Mouse (Mus musculus) forebrain, postnatal 0 days (tissue): ENCODE results near the gene Ubfd1. TPM values are rescaled to one million over a fixed set of nuclear protein-coding genes. Genes with fewer than 3 reads are reported as not detected.

Experiments used
- ATAC-seq: fragments of 200-750 bp; cut with Nextera tagmentation; 2 replicates; pipeline ENCODE4 v1.8.0; 2017; ENCODE audit warnings: mild to moderate bottlenecking, moderate library complexity
- DNase-seq: peaks from one replicate; pipeline ENCODE4 v3.0.0-alpha.2; 2015
- H3K27ac ChIP-seq: fragments of 300-500 bp; sonication (generic); 2 replicates; pipeline ENCODE4 v1.5.1; 2014; ENCODE audit warnings: low read depth, mild to moderate bottlenecking, antibody characterized with exemption, low read length, moderate library complexity, mixed read lengths
- H3K27me3 ChIP-seq: fragments of 300-500 bp; sonication (generic); 2 replicates; pipeline ENCODE4 v1.6.1; 2014; ENCODE audit warnings: mild to moderate bottlenecking, low read length, mixed read lengths; ENCODE audit not compliant: insufficient read depth
- H3K36me3 ChIP-seq: fragments of 300-500 bp; sonication (generic); 2 replicates; pipeline ENCODE4 v1.6.1; 2014; ENCODE audit warnings: mild to moderate bottlenecking, moderate library complexity; ENCODE audit not compliant: insufficient read depth
- H3K4me1 ChIP-seq: fragments of 300-500 bp; sonication (generic); 2 replicates; pipeline ENCODE4 v1.6.1; 2014; ENCODE audit warnings: antibody characterized with exemption; ENCODE audit not compliant: insufficient read depth
- H3K4me2 ChIP-seq: fragments of 300-500 bp; sonication (generic); 2 replicates; pipeline ENCODE4 v1.6.1; 2014; ENCODE audit warnings: low read depth, mild to moderate bottlenecking, moderate library complexity
- H3K4me3 ChIP-seq: fragments of 300-500 bp; sonication (generic); 2 replicates; pipeline ENCODE4 v1.5.1; 2014; ENCODE audit warnings: low read depth, low read length, mixed read lengths
- H3K9ac ChIP-seq: fragments of 300-500 bp; sonication (generic); 2 replicates; pipeline ENCODE4 v1.6.1; 2014; ENCODE audit warnings: mild to moderate bottlenecking
- H3K9me3 ChIP-seq: fragments of 300-500 bp; sonication (generic); 2 replicates; pipeline ENCODE4 v1.6.1; 2016; ENCODE audit warnings: low read length
- CTCF ChIP-seq: sonication (generic); IDR thresholded peaks from 2 replicates; pipeline ENCODE4 v1.5.1; 2016; ENCODE audit warnings: antibody characterized with exemption, control low read depth, low read depth
- WGBS: fragments of 180-500 bp; shearing (Covaris S2); extraction: QIAGEN DNeasy Blood & Tissue Kit; methylation state at CpG from one replicate; pipeline ENCODE4 v1.1.7; 2014; 5-methylcytosine and 5-hydroxymethylcytosine counted together
- polyA plus RNA-seq: library from polyadenylated mRNA; unstranded; fragments of >200 nt; fragmentation: Nextera tagmentation; extraction: Ambion mirVana; gene quantifications from 2 replicates; pipeline ENCODE4 v1.2.1, GENCODE M21; 2015
- total RNA-seq: library from RNA; depleted of rRNA; stranded (reverse); fragments of >200 nt; gene quantifications from 2 replicates; pipeline ENCODE4 v1.2.3, GENCODE M21; 2014; rRNA removed

Gene Ubfd1
- total and polyA plus RNA-seq, 2 experiments from 2014 or later: 54.5 to 105 TPM

GRCm38 (mm10) chr7:122101747-122102244, 34.8 kb downstream of the Ubfd1 start, which contains the start of gene Ndufab1:
Gene Ndufab1 (minus strand): TSS chr7:122101886.
- Histone ChIP-seq H3K36me3 (peaks cover 12% of the 10 kb centered on the region), H3K4me1 (peaks cover 5% of the 10 kb centered on the region), H3K4me3 (peak within 1 kb of the TSS; percentile 67), H3K4me2 (peak within 1 kb of the TSS; percentile 57), H3K9ac (peak within 1 kb of the TSS; percentile 82), H3K27me3 (no peaks in the 10 kb centered on the region), H3K9me3 (no peaks in the 10 kb centered on the region), H3K27ac (peak within 1 kb of the TSS; percentile 42; the same call in 1 of the 2 replicates)
- peak; percentile 89 for TF ChIP-seq CTCF
- WGBS: under 1% methylated on average over 36 of the region's 43 CpGs
- ATAC-seq (peak; percentile 100), DNase-seq (peak; percentile 96)

DNA sequence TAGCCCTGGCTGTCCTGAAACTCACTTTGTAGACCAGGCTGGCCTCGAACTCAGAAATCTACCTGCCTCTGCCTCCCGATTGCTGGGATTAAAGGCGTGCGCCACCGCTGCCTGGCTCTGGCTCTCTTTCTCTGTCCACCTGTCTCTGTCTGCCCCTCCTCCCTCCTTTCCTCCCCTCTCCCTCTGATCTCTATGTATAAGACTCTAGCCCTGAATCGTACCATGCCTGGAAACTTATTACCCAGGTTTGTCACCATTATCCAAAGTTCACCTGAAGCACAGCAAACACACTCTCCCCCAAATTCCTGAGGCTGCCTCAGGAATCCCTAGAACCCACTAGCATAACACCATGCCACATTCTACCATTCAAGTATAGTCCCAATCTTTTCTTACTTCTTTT, 41.2 kb downstream of the Ubfd1 start:
- TF ChIP-seq CTCF: no peak
- no peak overlapping the region for H3K27ac ChIP-seq
- H3K4me3 ChIP-seq: no peak overlapping the region
- ATAC-seq: no peak
- DNase-seq: no peak
- no peak overlapping the region for H3K4me2 ChIP-seq
- H3K4me1 ChIP-seq: no peaks in the 10 kb centered on the region
- peaks cover 5% of the 10 kb centered on the region; the same call in 1 of the 2 replicates for H3K36me3 ChIP-seq
- H3K9me3 ChIP-seq: no peaks in the 10 kb centered on the region
- no peak overlapping the region for H3K9ac ChIP-seq
- WGBS: 92% methylated on average over 6 of the region's 6 CpGs
- H3K27me3 ChIP-seq: no peaks in the 10 kb centered on the region

DNA sequence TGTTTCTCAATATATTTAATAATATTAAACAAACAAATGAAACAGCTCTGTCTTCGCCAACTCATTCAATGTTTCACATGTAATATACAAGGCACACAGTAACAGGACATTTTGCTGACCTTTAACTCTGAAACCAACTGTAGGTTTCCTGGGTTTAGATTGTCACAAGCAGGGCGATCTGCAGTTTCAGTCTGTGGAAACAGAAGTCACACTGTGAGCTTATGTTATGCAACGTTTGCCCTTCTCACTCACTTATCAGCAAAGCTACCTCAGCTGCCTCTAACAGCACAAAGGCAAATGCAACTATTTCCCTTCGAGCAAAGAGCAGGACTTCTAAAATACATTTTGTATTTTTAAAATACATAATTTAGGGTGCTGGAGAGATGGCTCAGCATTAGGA, 56.5 kb downstream of the Ubfd1 start:
- 85% methylated on average over 4 of the region's 4 CpGs for WGBS
- Histone ChIP-seq H3K4me3 (no peak overlapping the region), H3K27ac (no peak overlapping the region), H3K9ac (no peak overlapping the region), H3K9me3 (no peaks in the 10 kb centered on the region), H3K27me3 (no peaks in the 10 kb centered on the region), H3K4me1 (no peaks in the 10 kb centered on the region), H3K36me3 (peaks cover 9% of the 10 kb centered on the region), H3K4me2 (no peak overlapping the region)
- no peak for TF ChIP-seq CTCF
- DNase-seq: no peak
- ATAC-seq: no peak

GRCm38 (mm10) chr7:122125636-122126035, 58.7 kb downstream of the Ubfd1 start:
- Histone ChIP-seq H3K4me1 (no peaks in the 10 kb centered on the region), H3K27ac (no peak overlapping the region), H3K36me3 (peaks cover 8% of the 10 kb centered on the region), H3K9ac (no peak overlapping the region), H3K4me3 (no peak overlapping the region), H3K27me3 (no peaks in the 10 kb centered on the region), H3K4me2 (no peak overlapping the region), H3K9me3 (no peaks in the 10 kb centered on the region)
- 75% methylated on average over 8 of the region's 8 CpGs for WGBS
- ATAC-seq: no peak
- TF ChIP-seq CTCF: peak; percentile 22; the same call in 1 of the 2 replicates
- no peak for DNase-seq

GRCm38 (mm10) chr7:122126946-122127345, 60.0 kb downstream of the Ubfd1 start:
- Histone ChIP-seq H3K9ac (no peak overlapping the region), H3K4me2 (no peak overlapping the region), H3K36me3 (peaks cover 6% of the 10 kb centered on the region), H3K27me3 (no peaks in the 10 kb centered on the region), H3K9me3 (no peaks in the 10 kb centered on the region), H3K4me1 (no peaks in the 10 kb centered on the region), H3K27ac (no peak overlapping the region), H3K4me3 (no peak overlapping the region)
- DNase-seq (no peak), ATAC-seq (no peak)
- 92% methylated on average over 11 of the region's 11 CpGs for WGBS
- no peak for TF ChIP-seq CTCF

Other genes starting within 250 kb of the Ubfd1 start
- gene Scnn1b, start 202.1 kb upstream of the Ubfd1 start, total RNA-seq: 0.31 and 0.67 TPM in 2 replicates
- gene Scnn1b, start 202.1 kb upstream of the Ubfd1 start, polyA plus RNA-seq: 0.24 and 0.54 TPM in 2 replicates
- gene Cog7, start 85.5 kb upstream of the Ubfd1 start, total RNA-seq: 23.4 and 32.5 TPM in 2 replicates
- 7.9 and 24.7 TPM in 2 replicates for gene Cog7, start 85.5 kb upstream of the Ubfd1 start, polyA plus RNA-seq
- 29.5 and 29.8 TPM in 2 replicates for gene Gga2, start 46.0 kb upstream of the Ubfd1 start, total RNA-seq
- 17.7 and 25.5 TPM in 2 replicates for gene Gga2, start 46.0 kb upstream of the Ubfd1 start, polyA plus RNA-seq
- gene Ears2, start 88 bp downstream of the Ubfd1 start, total RNA-seq: 13.4 and 16.7 TPM in 2 replicates
- gene Ears2, start 88 bp downstream of the Ubfd1 start, polyA plus RNA-seq: 8.3 and 8.8 TPM in 2 replicates
- 28.4 and 42.9 TPM in 2 replicates for gene Ndufab1, start 34.7 kb downstream of the Ubfd1 start, total RNA-seq
- gene Ndufab1, start 34.7 kb downstream of the Ubfd1 start, polyA plus RNA-seq: 655 and 742 TPM in 2 replicates
- gene Palb2, start 65.8 kb downstream of the Ubfd1 start, total RNA-seq: 1.8 and 4.1 TPM in 2 replicates
- gene Palb2, start 65.8 kb downstream of the Ubfd1 start, polyA plus RNA-seq: 1.3 and 1.4 TPM in 2 replicates
- 108 and 114 TPM in 2 replicates for gene Dctn5, start 65.9 kb downstream of the Ubfd1 start, total RNA-seq
- 136 and 157 TPM in 2 replicates for gene Dctn5, start 65.9 kb downstream of the Ubfd1 start, polyA plus RNA-seq
- 4.0 and 7.3 TPM in 2 replicates for gene Plk1, start 92.3 kb downstream of the Ubfd1 start, total RNA-seq
- gene Plk1, start 92.3 kb downstream of the Ubfd1 start, polyA plus RNA-seq: 10.5 and 11.4 TPM in 2 replicates
- 1.8 and 3.0 TPM in 2 replicates for gene Ern2, start 119.0 kb downstream of the Ubfd1 start, total RNA-seq
- gene Ern2, start 119.0 kb downstream of the Ubfd1 start, polyA plus RNA-seq: 0.60 and 0.96 TPM in 2 replicates
- gene Chp2, start 152.3 kb downstream of the Ubfd1 start, total RNA-seq: 1.00 and 1.5 TPM in 2 replicates
- 0.98 and 1.1 TPM in 2 replicates for gene Chp2, start 152.3 kb downstream of the Ubfd1 start, polyA plus RNA-seq
- 182 and 207 TPM in 2 replicates for gene Prkcb, start 221.6 kb downstream of the Ubfd1 start, total RNA-seq
- 91.8 and 145 TPM in 2 replicates for gene Prkcb, start 221.6 kb downstream of the Ubfd1 start, polyA plus RNA-seq